Mouse (Mus musculus) kidney, postnatal 0 days (tissue): ENCODE data around the gene H2afv. TPM values are rescaled to one million over a fixed set of nuclear protein-coding genes. Genes with fewer than 3 reads are reported as not detected.
"Not testable (repeated sequence)": the region's sequence is repeated elsewhere in the genome, so short reads cannot be mapped to it uniquely, and the experiment has no call there.

Experiments used
- ATAC-seq: fragments of 200-750 bp; cut with Nextera tagmentation; replicated peaks from 2 replicates; pipeline ENCODE4 v1.8.0; 2017; ENCODE audit warnings: low read depth, moderate number of reproducible peaks, moderate TSS enrichment, moderate library complexity; ENCODE audit not compliant: low FRiP score
- DNase-seq: peaks from one replicate; pipeline ENCODE4 v3.0.0-alpha.2; 2016; ENCODE audit warnings: low spot score
- H3K27ac ChIP-seq: fragments of 300-500 bp; sonication (generic); 2 replicates; pipeline ENCODE4 v1.5.1; 2014; ENCODE audit warnings: mild to moderate bottlenecking
- H3K27me3 ChIP-seq: fragments of 300-500 bp; sonication (generic); 2 replicates; pipeline ENCODE4 v1.6.1; 2014; ENCODE audit warnings: low read length, mixed read lengths; ENCODE audit not compliant: insufficient read depth
- H3K36me3 ChIP-seq: fragments of 300-500 bp; sonication (generic); 2 replicates; pipeline ENCODE4 v1.6.1; 2014; ENCODE audit warnings: low read length, mixed read lengths; ENCODE audit not compliant: insufficient read depth
- H3K4me1 ChIP-seq: fragments of 300-500 bp; sonication (generic); replicated peaks from 2 replicates; pipeline ENCODE4 v1.6.1; 2014; ENCODE audit warnings: antibody characterized with exemption, low read length, mixed read lengths; ENCODE audit not compliant: insufficient read depth
- H3K4me2 ChIP-seq: fragments of 300-500 bp; sonication (generic); 2 replicates; pipeline ENCODE4 v1.6.1; 2014; ENCODE audit warnings: mild to moderate bottlenecking, low read length, moderate library complexity, mixed read lengths
- H3K4me3 ChIP-seq: fragments of 300-500 bp; sonication (generic); replicated peaks from 2 replicates; pipeline ENCODE4 v1.5.1; 2014; ENCODE audit warnings: low read depth, low read length
- H3K9ac ChIP-seq: fragments of 300-500 bp; sonication (generic); 2 replicates; pipeline ENCODE4 v1.6.1; 2014; ENCODE audit warnings: low read depth, low read length
- H3K9me3 ChIP-seq: fragments of 300-500 bp; sonication (generic); replicated peaks from 2 replicates; pipeline ENCODE4 v1.6.1; 2016; ENCODE audit warnings: low read length, inconsistent platforms, mixed read lengths
- CTCF ChIP-seq: IDR thresholded peaks from 2 replicates; pipeline ENCODE4 v1.5.1; 2016; ENCODE audit warnings: antibody characterized with exemption, low read depth, mild to moderate bottlenecking, moderate library complexity
- WGBS: fragments of 180-500 bp; shearing (Covaris S2); extraction: QIAGEN DNeasy Blood & Tissue Kit; methylation state at CpG from one replicate; pipeline ENCODE4 v1.1.7; 2014; 5-methylcytosine and 5-hydroxymethylcytosine counted together
- polyA plus RNA-seq: library from polyadenylated mRNA; unstranded; fragments of >200 nt; fragmentation: Nextera tagmentation; extraction: Ambion mirVana; gene quantifications from 2 replicates; pipeline ENCODE4 v1.2.1, GENCODE M21; 2015

The H2afv gene
- polyA plus RNA-seq, 1 experiment from 2014 or later, result 458 TPM

- Histone ChIP-seq H3K36me3 (no peaks in the 10 kb centered on the region), H3K4me3 (no peak overlapping the region), H3K27me3 (no peaks in the 10 kb centered on the region), H3K9me3 (no peaks in the 10 kb centered on the region), H3K9ac (no peak overlapping the region), H3K4me2 (no peak overlapping the region), H3K27ac (no peak overlapping the region), H3K4me1 (peaks cover 4% of the 10 kb centered on the region; the same call in 1 of the 2 replicates)
- ATAC-seq (no peak), DNase-seq (peak; percentile 78)
- TF ChIP-seq CTCF, result peak; percentile 91
- WGBS, result 5% methylated on average over 5 of the region's 5 CpGs
These were observed 32.6 kb downstream of the H2afv start for GRCm38 (mm10) chr11:6411684-6412083.

GRCm38 (mm10) chr11:6410755-6411154 is 33.5 kb downstream of the H2afv start:
- not testable (repeated sequence) for H3K27ac ChIP-seq, H3K9me3 ChIP-seq, H3K9ac ChIP-seq, H3K4me3 ChIP-seq, DNase-seq, H3K27me3 ChIP-seq, H3K4me2 ChIP-seq, H3K36me3 ChIP-seq, ATAC-seq
- 94% methylated on average over 5 of the region's 5 CpGs for WGBS
- peaks cover 13% of the 10 kb centered on the region; the same call in 1 of the 2 replicates for H3K4me1 ChIP-seq

- no peak overlapping the region for H3K4me2 ChIP-seq
- WGBS, result 43% methylated on average over 5 of the region's 5 CpGs
- H3K4me3 ChIP-seq, result no peak overlapping the region
- no peak overlapping the region for H3K27ac ChIP-seq
- H3K27me3 ChIP-seq, result no peaks in the 10 kb centered on the region
- H3K4me1 ChIP-seq, result peaks cover 19% of the 10 kb centered on the region; the same call in 1 of the 2 replicates
- H3K36me3 ChIP-seq, result peaks cover 4% of the 10 kb centered on the region
- ATAC-seq (no peak), DNase-seq (no peak)
- H3K9me3 ChIP-seq, result no peaks in the 10 kb centered on the region
- no peak overlapping the region for H3K9ac ChIP-seq
- TF ChIP-seq CTCF, result no peak
These were observed 34.1 kb downstream of the H2afv start for GRCm38 (mm10) chr11:6410050-6410602.

GRCm38 (mm10) chr11:6407162-6407621 is 37.1 kb downstream of the H2afv start:
- no peaks in the 10 kb centered on the region for H3K9me3 ChIP-seq
- no peak for DNase-seq
- H3K27ac ChIP-seq, result no peak overlapping the region
- H3K4me1 ChIP-seq, result peaks cover 26% of the 10 kb centered on the region; the same call in 1 of the 2 replicates
- TF ChIP-seq CTCF, result no peak
- H3K4me2 ChIP-seq, result no peak overlapping the region
- no peak overlapping the region for H3K9ac ChIP-seq
- no peaks in the 10 kb centered on the region for H3K27me3 ChIP-seq
- WGBS, result 65% methylated on average over 3 of the region's 3 CpGs
- no peak overlapping the region for H3K4me3 ChIP-seq
- peaks cover 30% of the 10 kb centered on the region for H3K36me3 ChIP-seq
- ATAC-seq, result no peak

- Histone ChIP-seq H3K4me2 (peak overlapping the region; percentile 16), H3K27ac (peak overlapping the region; percentile 89), H3K9me3 (no peaks in the 10 kb centered on the region), H3K4me3 (no peak overlapping the region), H3K9ac (peak overlapping the region; percentile 5; the same call in 1 of the 2 replicates), H3K4me1 (peaks cover 26% of the 10 kb centered on the region; the same call in 1 of the 2 replicates), H3K36me3 (peaks cover 37% of the 10 kb centered on the region), H3K27me3 (no peaks in the 10 kb centered on the region)
- ATAC-seq (peak; percentile 69), DNase-seq (peak; percentile 93)
- 13% methylated on average over 14 of the region's 14 CpGs for WGBS
- no peak for TF ChIP-seq CTCF
These were observed 37.7 kb downstream of the H2afv start for GRCm38 (mm10) chr11:6406251-6407161.

GRCm38 (mm10) chr11:6405591-6406081 is 38.6 kb downstream of the H2afv start:
- Histone ChIP-seq H3K4me1 (peaks cover 26% of the 10 kb centered on the region; the same call in 1 of the 2 replicates), H3K36me3 (peaks cover 45% of the 10 kb centered on the region), H3K27ac (peak overlapping the region; percentile 89), H3K27me3 (no peaks in the 10 kb centered on the region), H3K9ac (peak overlapping the region; percentile 37; the same call in 1 of the 2 replicates), H3K4me3 (no peak overlapping the region), H3K4me2 (no peak overlapping the region), H3K9me3 (no peaks in the 10 kb centered on the region)
- no peak for TF ChIP-seq CTCF
- no peak; the same call in 1 of the 2 replicates for ATAC-seq
- DNase-seq, result peak; percentile 64
- WGBS, result 34% methylated on average over 4 of the region's 4 CpGs
